Mouse (Mus musculus) limb, embryonic 15.5 days (tissue): ENCODE results near the gene Asic2. TPM values are rescaled to one million over a fixed set of nuclear protein-coding genes. Genes with fewer than 3 reads are reported as not detected.

ENCODE experiments used
- ATAC-seq: fragments of 200-750 bp; cut with Nextera tagmentation; 2 replicates; pipeline ENCODE4 v1.8.0; 2017; ENCODE audit warnings: low read depth, moderate TSS enrichment; ENCODE audit not compliant: insufficient number of reproducible peaks, low FRiP score, low TSS enrichment
- H3K27ac ChIP-seq: fragments of 300-500 bp; sonication (generic); 2 replicates; pipeline ENCODE4 v1.5.1; 2015; ENCODE audit warnings: moderate library complexity, mild to moderate bottlenecking, inconsistent platforms
- H3K27me3 ChIP-seq: fragments of 300-500 bp; sonication (generic); 2 replicates; pipeline ENCODE4 v1.6.1; 2015; ENCODE audit warnings: inconsistent platforms
- H3K36me3 ChIP-seq: fragments of 300-500 bp; sonication (generic); 2 replicates; pipeline ENCODE4 v1.6.1; 2015; ENCODE audit warnings: inconsistent platforms
- H3K4me1 ChIP-seq: fragments of 300-500 bp; sonication (generic); 2 replicates; pipeline ENCODE4 v1.6.1; 2015; ENCODE audit warnings: inconsistent platforms
- H3K4me2 ChIP-seq: fragments of 300-500 bp; sonication (generic); 2 replicates; pipeline ENCODE4 v1.6.1; 2015; ENCODE audit warnings: mild to moderate bottlenecking, inconsistent platforms
- H3K4me3 ChIP-seq: fragments of 300-500 bp; sonication (generic); 2 replicates; pipeline ENCODE4 v1.5.1; 2015; ENCODE audit warnings: mild to moderate bottlenecking, inconsistent platforms
- H3K9ac ChIP-seq: fragments of 300-500 bp; sonication (generic); 2 replicates; pipeline ENCODE4 v1.6.1; 2015; ENCODE audit warnings: inconsistent platforms
- H3K9me3 ChIP-seq: fragments of 300-500 bp; sonication (generic); 2 replicates; pipeline ENCODE4 v1.6.1; 2016; ENCODE audit warnings: inconsistent platforms
- WGBS: fragments of 180-500 bp; shearing (Covaris S2); methylation state at CpG from one replicate; pipeline ENCODE4 v1.1.7; 2015; 5-methylcytosine and 5-hydroxymethylcytosine counted together
- polyA plus RNA-seq: library from polyadenylated mRNA; unstranded; fragments of >200 nt; fragmentation: Nextera tagmentation; extraction: Ambion mirVana; gene quantifications from 2 replicates; pipeline ENCODE4 v1.2.1, GENCODE M21; 2015

Asic2 gene
- polyA plus RNA-seq, 1 experiment from 2014 or later, result 0.51 TPM

GRCm38 (mm10) chr11:81039976-81040375 lies 928.3 kb downstream of the Asic2 start:
- 35% methylated on average over 5 of the region's 5 CpGs for WGBS
- Histone ChIP-seq H3K36me3 (no peaks in the 10 kb centered on the region), H3K4me2 (no peak overlapping the region), H3K9me3 (no peaks in the 10 kb centered on the region), H3K27me3 (peaks cover 6% of the 10 kb centered on the region; the same call in 1 of the 2 replicates), H3K4me1 (no peaks in the 10 kb centered on the region), H3K27ac (no peak overlapping the region), H3K9ac (no peak overlapping the region), H3K4me3 (no peak overlapping the region)
- ATAC-seq, result no peak

GRCm38 (mm10) chr11:81032151-81032550 lies 936.1 kb downstream of the Asic2 start:
- 80% methylated on average over 3 of the region's 3 CpGs for WGBS
- no peak overlapping the region for H3K27ac ChIP-seq
- H3K9ac ChIP-seq, result no peak overlapping the region
- H3K4me2 ChIP-seq, result no peak overlapping the region
- no peak for ATAC-seq
- H3K4me3 ChIP-seq, result no peak overlapping the region
- no peaks in the 10 kb centered on the region for H3K9me3 ChIP-seq
- H3K36me3 ChIP-seq, result no peaks in the 10 kb centered on the region
- no peaks in the 10 kb centered on the region for H3K27me3 ChIP-seq
- no peaks in the 10 kb centered on the region for H3K4me1 ChIP-seq

GRCm38 (mm10) chr11:81014776-81015175 lies 953.5 kb downstream of the Asic2 start:
- Histone ChIP-seq H3K9ac (no peak overlapping the region), H3K4me1 (no peaks in the 10 kb centered on the region), H3K4me2 (no peak overlapping the region), H3K27me3 (no peaks in the 10 kb centered on the region), H3K27ac (no peak overlapping the region), H3K36me3 (no peaks in the 10 kb centered on the region), H3K4me3 (no peak overlapping the region), H3K9me3 (no peaks in the 10 kb centered on the region)
- 92% methylated on average over 8 of the region's 8 CpGs for WGBS
- no peak for ATAC-seq

- Histone ChIP-seq H3K27me3 (no peaks in the 10 kb centered on the region), H3K9me3 (no peaks in the 10 kb centered on the region), H3K9ac (no peak overlapping the region), H3K4me1 (no peaks in the 10 kb centered on the region), H3K4me2 (no peak overlapping the region), H3K4me3 (no peak overlapping the region), H3K36me3 (no peaks in the 10 kb centered on the region), H3K27ac (no peak overlapping the region)
- 86% methylated on average over 6 of the region's 6 CpGs for WGBS
- no peak for ATAC-seq
Measured at GRCm38 (mm10) chr11:81013501-81013900, 954.8 kb downstream of the Asic2 start.

GRCm38 (mm10) chr11:81010766-81011165 lies 957.5 kb downstream of the Asic2 start:
- no peak overlapping the region for H3K4me3 ChIP-seq
- no peaks in the 10 kb centered on the region for H3K9me3 ChIP-seq
- H3K4me2 ChIP-seq, result no peak overlapping the region
- WGBS, result 44% methylated on average over 7 of the region's 7 CpGs
- no peak overlapping the region for H3K27ac ChIP-seq
- ATAC-seq, result no peak
- H3K9ac ChIP-seq, result no peak overlapping the region
- H3K27me3 ChIP-seq, result no peaks in the 10 kb centered on the region
- H3K36me3 ChIP-seq, result no peaks in the 10 kb centered on the region
- no peaks in the 10 kb centered on the region for H3K4me1 ChIP-seq

- Histone ChIP-seq H3K36me3 (no peaks in the 10 kb centered on the region), H3K4me1 (no peaks in the 10 kb centered on the region), H3K9me3 (no peaks in the 10 kb centered on the region), H3K4me3 (no peak overlapping the region), H3K27me3 (no peaks in the 10 kb centered on the region), H3K4me2 (no peak overlapping the region), H3K9ac (no peak overlapping the region), H3K27ac (no peak overlapping the region)
- 90% methylated on average over 12 of the region's 12 CpGs for WGBS
- ATAC-seq, result no peak
Measured at GRCm38 (mm10) chr11:81009366-81009765, 958.9 kb downstream of the Asic2 start.

GRCm38 (mm10) chr11:81005831-81006230 lies 962.4 kb downstream of the Asic2 start:
- H3K9ac ChIP-seq, result no peak overlapping the region
- no peak overlapping the region for H3K27ac ChIP-seq
- ATAC-seq, result no peak
- H3K36me3 ChIP-seq, result no peaks in the 10 kb centered on the region
- no peak overlapping the region for H3K4me3 ChIP-seq
- no peak overlapping the region for H3K4me2 ChIP-seq
- 59% methylated on average over 2 of the region's 2 CpGs for WGBS
- no peaks in the 10 kb centered on the region for H3K4me1 ChIP-seq
- H3K27me3 ChIP-seq, result no peaks in the 10 kb centered on the region
- no peaks in the 10 kb centered on the region for H3K9me3 ChIP-seq

- H3K9me3 ChIP-seq, result no peaks in the 10 kb centered on the region
- H3K4me1 ChIP-seq, result no peaks in the 10 kb centered on the region
- H3K27ac ChIP-seq, result no peak overlapping the region
- H3K9ac ChIP-seq, result no peak overlapping the region
- H3K4me2 ChIP-seq, result no peak overlapping the region
- ATAC-seq, result no peak
- WGBS, result 63% methylated on average over 10 of the region's 10 CpGs
- H3K27me3 ChIP-seq, result no peaks in the 10 kb centered on the region
- no peaks in the 10 kb centered on the region for H3K36me3 ChIP-seq
- H3K4me3 ChIP-seq, result no peak overlapping the region
Measured at GRCm38 (mm10) chr11:81002769-81003430, 965.4 kb downstream of the Asic2 start.

GRCm38 (mm10) chr11:80995621-80996020 lies 972.6 kb downstream of the Asic2 start:
- Histone ChIP-seq H3K4me3 (no peak overlapping the region), H3K27me3 (no peaks in the 10 kb centered on the region), H3K4me1 (no peaks in the 10 kb centered on the region), H3K27ac (no peak overlapping the region), H3K9ac (no peak overlapping the region), H3K9me3 (no peaks in the 10 kb centered on the region), H3K36me3 (no peaks in the 10 kb centered on the region), H3K4me2 (no peak overlapping the region)
- no peak for ATAC-seq
- 82% methylated on average over 5 of the region's 5 CpGs for WGBS

GRCm38 (mm10) chr11:80983530-80983929 lies 984.7 kb downstream of the Asic2 start:
- WGBS, result 84% methylated on average over 5 of the region's 5 CpGs
- no peaks in the 10 kb centered on the region for H3K9me3 ChIP-seq

GRCm38 (mm10) chr11:80976239-80976855 lies 991.9 kb downstream of the Asic2 start:
- Histone ChIP-seq H3K4me3 (no peak overlapping the region), H3K27ac (no peak overlapping the region), H3K4me1 (0 out of 2 replicates have a peak, but pooled peaks cover 2% of the 10 kb centered on the region), H3K9ac (no peak overlapping the region), H3K36me3 (no peaks in the 10 kb centered on the region), H3K9me3 (no peaks in the 10 kb centered on the region), H3K4me2 (no peak overlapping the region), H3K27me3 (no peaks in the 10 kb centered on the region)
- 44% methylated on average over 9 of the region's 9 CpGs for WGBS
- ATAC-seq, result no peak

More at GRCm38 (mm10) chr11:80983530-80983929, 984.7 kb downstream of the Asic2 start:
- H3K4me2 ChIP-seq, result no peak overlapping the region
- H3K27me3 ChIP-seq, result no peaks in the 10 kb centered on the region
- H3K36me3 ChIP-seq, result no peaks in the 10 kb centered on the region
- H3K27ac ChIP-seq, result no peak overlapping the region
- H3K4me1 ChIP-seq, result no peaks in the 10 kb centered on the region
- no peak overlapping the region for H3K4me3 ChIP-seq
- no peak overlapping the region for H3K9ac ChIP-seq
- ATAC-seq, result no peak

- H3K9ac ChIP-seq, result no peak overlapping the region
Measured at GRCm38 (mm10) chr11:80974616-80975015, 993.6 kb downstream of the Asic2 start.

More at GRCm38 (mm10) chr11:80974616-80975015, 993.6 kb downstream of the Asic2 start:
- WGBS, result 68% methylated on average over 5 of the region's 5 CpGs
- no peak overlapping the region for H3K4me3 ChIP-seq
- H3K9me3 ChIP-seq, result no peaks in the 10 kb centered on the region
- no peak overlapping the region for H3K4me2 ChIP-seq
- ATAC-seq, result no peak
- 0 out of 2 replicates have a peak, but pooled peaks cover 2% of the 10 kb centered on the region for H3K4me1 ChIP-seq
- H3K36me3 ChIP-seq, result no peaks in the 10 kb centered on the region
- H3K27ac ChIP-seq, result no peak overlapping the region
- H3K27me3 ChIP-seq, result no peaks in the 10 kb centered on the region
